Mouse (Mus musculus): ENCODE measurements around the gene Stab2. TPM values are rescaled to one million over a fixed set of nuclear protein-coding genes. Genes with fewer than 3 reads are reported as not detected.
A peak's percentile ranks its signal among the peaks of the same experiment; 100 is the strongest.

The Stab2 gene
- polyA plus RNA-seq, 1 experiment from 2014 or later = 0.26 TPM

GRCm38 (mm10) chr10:86973276-86973675 lies 34.5 kb downstream of the Stab2 start:
- H3K36me3 ChIP-seq (replicated peaks) = no peaks in the 10 kb centered on the region
- H3K4me1 ChIP-seq = peaks cover 6% of the 10 kb centered on the region; the same call in 1 of the 2 replicates
- no peak for ATAC-seq (replicated peaks)
- no peak overlapping the region for H3K27ac ChIP-seq
- WGBS = 83% methylated on average over 5 of the region's 5 CpGs
- H3K9me3 ChIP-seq = no peaks in the 10 kb centered on the region
- H3K27me3 ChIP-seq (replicated peaks) = no peaks in the 10 kb centered on the region
- H3K9ac ChIP-seq = no peak overlapping the region
- H3K4me3 ChIP-seq = no peak overlapping the region
- H3K4me2 ChIP-seq = no peak overlapping the region

DNA sequence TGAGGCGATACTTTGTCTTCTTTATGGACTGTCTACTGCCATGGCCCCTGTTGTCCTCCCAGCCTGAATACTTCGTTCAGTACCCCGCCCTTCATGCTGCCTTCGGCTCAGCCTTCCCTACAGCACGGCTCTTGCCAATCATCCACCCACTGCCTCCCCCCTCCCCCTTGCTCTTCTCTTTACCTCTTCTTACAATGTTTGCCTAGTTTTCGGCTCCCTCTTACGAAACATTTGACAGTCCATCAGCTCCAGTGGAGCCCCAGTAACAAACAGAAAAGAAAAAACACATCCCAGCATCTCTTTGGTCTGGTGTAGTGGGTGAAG lies 35.4 kb downstream of the Stab2 start:
- H3K36me3 ChIP-seq (replicated peaks) = no peaks in the 10 kb centered on the region
- peaks cover 6% of the 10 kb centered on the region; the same call in 1 of the 2 replicates for H3K4me1 ChIP-seq
- WGBS = 27% methylated on average over 7 of the region's 7 CpGs
- ATAC-seq (replicated peaks) = peak; percentile 74
- H3K9ac ChIP-seq = no peak overlapping the region
- no peaks in the 10 kb centered on the region for H3K9me3 ChIP-seq
- peak overlapping the region; percentile 51 for H3K4me2 ChIP-seq
- H3K4me3 ChIP-seq = peak overlapping the region; percentile 22
- no peak overlapping the region for H3K27ac ChIP-seq
- H3K27me3 ChIP-seq (replicated peaks) = no peaks in the 10 kb centered on the region

DNA sequence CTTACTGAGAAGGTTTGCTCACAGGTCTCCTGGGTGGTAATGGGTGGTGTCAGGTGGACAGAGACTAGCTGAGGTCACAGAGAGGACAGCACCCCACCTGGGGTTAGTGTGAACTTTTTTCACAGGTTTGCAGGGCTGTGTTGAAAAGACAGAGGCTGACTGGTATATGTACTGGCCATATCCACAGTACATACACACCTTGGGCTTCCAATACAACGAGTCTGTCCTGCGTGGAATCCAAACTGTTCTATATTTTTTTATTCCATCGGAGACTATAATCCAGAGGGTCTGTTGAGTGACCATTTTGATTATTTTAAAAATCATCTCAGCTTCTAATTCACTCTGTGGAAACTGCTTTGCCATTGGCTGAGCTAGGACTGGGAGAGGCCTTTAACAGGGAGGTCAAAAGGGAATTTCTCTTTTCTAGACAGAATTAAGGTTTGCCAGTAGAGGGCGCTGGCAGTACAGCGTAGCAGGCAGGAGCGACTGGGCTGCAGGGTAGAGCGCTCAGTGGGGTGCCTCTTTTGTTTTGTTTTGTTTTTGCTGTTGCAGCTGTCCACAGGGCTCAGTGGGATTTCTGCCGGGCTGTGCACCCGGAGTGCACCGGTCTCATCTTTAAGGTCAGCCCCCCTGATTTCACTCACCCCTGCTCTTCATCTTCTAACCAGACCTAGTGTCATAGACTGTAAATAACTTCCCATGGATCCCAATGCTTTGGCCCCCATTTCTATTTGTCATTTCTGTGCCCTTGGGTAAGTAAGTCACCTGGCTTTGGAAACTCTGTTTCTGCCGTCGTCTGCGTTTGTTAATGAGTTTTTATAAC lies 35.9 kb downstream of the Stab2 start:
- Histone ChIP-seq H3K27ac (no peak overlapping the region), H3K27me3 (replicated peaks) (no peaks in the 10 kb centered on the region), H3K4me1 (peaks cover 6% of the 10 kb centered on the region; the same call in 1 of the 2 replicates), H3K36me3 (replicated peaks) (no peaks in the 10 kb centered on the region), H3K9ac (no peak overlapping the region), H3K4me2 (peak overlapping the region; percentile 51), H3K4me3 (peak overlapping the region; percentile 22), H3K9me3 (no peaks in the 10 kb centered on the region)
- peak; percentile 73 for ATAC-seq (replicated peaks)
- WGBS = 24% methylated on average over 13 of the region's 13 CpGs

DNA sequence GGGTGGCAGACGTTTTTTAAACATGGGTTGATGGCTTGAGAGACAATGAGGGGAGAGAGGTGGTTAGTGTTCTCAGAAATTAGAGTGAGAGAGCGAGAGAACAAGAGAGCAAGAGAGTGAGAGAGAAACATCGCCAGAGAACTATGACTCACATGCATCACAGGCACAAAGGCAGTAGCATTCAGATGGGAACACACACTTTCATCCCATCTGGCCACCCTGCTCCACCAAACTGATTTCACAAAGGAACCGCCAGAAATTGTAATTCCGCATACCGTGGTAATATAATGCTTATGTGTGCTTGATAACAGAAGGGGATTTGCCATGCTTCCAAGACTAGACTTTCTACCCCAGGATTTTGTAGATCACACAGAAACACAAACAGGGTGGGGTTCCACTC lies 38.5 kb downstream of the Stab2 start:
- no peak for ATAC-seq (replicated peaks)
- Histone ChIP-seq H3K9me3 (no peaks in the 10 kb centered on the region), H3K4me1 (peaks cover 6% of the 10 kb centered on the region; the same call in 1 of the 2 replicates), H3K36me3 (replicated peaks) (no peaks in the 10 kb centered on the region), H3K9ac (no peak overlapping the region), H3K4me3 (no peak overlapping the region), H3K27ac (no peak overlapping the region), H3K27me3 (replicated peaks) (no peaks in the 10 kb centered on the region), H3K4me2 (no peak overlapping the region)
- 79% methylated on average over 6 of the region's 6 CpGs for WGBS

GRCm38 (mm10) chr10:86961542-86962466 lies 46.0 kb downstream of the Stab2 start:
- Histone ChIP-seq H3K27ac (no peak overlapping the region), H3K9ac (no peak overlapping the region), H3K4me1 (no peaks in the 10 kb centered on the region), H3K9me3 (no peaks in the 10 kb centered on the region), H3K36me3 (replicated peaks) (no peaks in the 10 kb centered on the region), H3K4me2 (no peak overlapping the region), H3K4me3 (no peak overlapping the region), H3K27me3 (replicated peaks) (no peaks in the 10 kb centered on the region)
- WGBS = 68% methylated on average over 11 of the region's 11 CpGs
- ATAC-seq (replicated peaks) = no peak

DNA sequence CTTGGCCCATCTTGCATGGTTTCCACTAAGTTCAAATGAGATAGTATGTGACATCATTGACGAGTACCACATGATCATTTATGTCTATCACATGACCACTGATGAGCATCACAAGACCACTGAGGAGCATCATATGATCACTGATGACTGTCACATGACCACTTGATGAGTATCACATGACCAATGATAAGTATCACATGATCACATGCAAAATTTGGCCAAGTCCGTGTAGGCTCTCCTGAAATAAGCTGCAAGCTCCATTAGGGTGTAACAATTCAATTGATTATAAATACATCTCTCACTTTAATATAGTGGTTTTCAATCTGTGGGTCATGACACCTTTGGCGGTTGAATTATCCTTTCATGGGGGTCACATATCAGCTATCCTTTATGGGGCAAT lies 52.5 kb downstream of the Stab2 start:
- 96% methylated on average over 3 of the region's 3 CpGs for WGBS
- ATAC-seq (replicated peaks) = no peak
- Histone ChIP-seq H3K9ac (no peak overlapping the region), H3K9me3 (no peaks in the 10 kb centered on the region), H3K4me3 (no peak overlapping the region), H3K4me2 (no peak overlapping the region), H3K27ac (no peak overlapping the region), H3K4me1 (no peaks in the 10 kb centered on the region), H3K27me3 (replicated peaks) (no peaks in the 10 kb centered on the region), H3K36me3 (replicated peaks) (no peaks in the 10 kb centered on the region)

DNA sequence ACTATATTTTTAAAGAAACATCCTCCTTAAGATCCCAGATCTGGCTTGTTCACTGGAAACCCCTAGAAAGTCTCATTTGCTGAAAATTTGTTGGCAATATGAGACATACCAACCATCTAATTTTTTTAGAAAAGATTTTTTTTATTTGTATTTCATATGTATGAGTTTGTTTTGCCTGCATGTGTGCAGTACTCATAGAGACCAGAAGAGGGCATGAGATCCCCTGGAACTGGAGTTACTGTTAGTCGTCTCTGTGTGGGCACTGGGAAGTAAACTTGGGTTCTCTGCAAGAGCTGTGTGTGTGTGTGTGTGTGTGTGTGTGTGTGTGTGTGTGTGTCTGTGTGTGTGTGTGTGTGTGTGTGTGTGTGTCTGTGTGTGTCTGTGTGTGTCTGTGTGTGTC lies 55.1 kb downstream of the Stab2 start:
- Histone ChIP-seq H3K36me3 (replicated peaks) (no peaks in the 10 kb centered on the region), H3K27me3 (replicated peaks) (no peaks in the 10 kb centered on the region), H3K9ac (no peak overlapping the region), H3K4me1 (no peaks in the 10 kb centered on the region), H3K9me3 (no peaks in the 10 kb centered on the region), H3K4me2 (no peak overlapping the region), H3K4me3 (no peak overlapping the region), H3K27ac (no peak overlapping the region)
- WGBS = 72% methylated on average over 1 of the region's 1 CpGs
- no peak for ATAC-seq (replicated peaks)

DNA sequence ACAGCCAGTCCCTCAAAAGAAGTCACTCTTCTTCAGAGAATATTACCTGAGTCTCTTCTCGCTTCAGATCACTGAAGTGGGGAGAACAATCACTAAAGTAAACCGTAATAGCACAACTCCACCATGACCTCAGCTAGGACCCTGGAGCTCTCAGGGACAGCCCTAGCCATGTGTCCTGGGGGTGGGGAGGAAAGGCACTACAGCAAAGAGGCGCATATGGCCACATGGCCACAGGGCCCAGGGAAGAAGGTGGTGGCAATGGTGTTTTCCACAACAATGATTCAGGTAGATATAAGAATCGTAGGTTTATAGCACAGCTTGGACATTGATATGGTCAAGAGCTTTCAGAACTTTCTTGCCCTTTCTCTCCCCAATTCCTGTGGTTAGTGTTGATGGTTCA lies 57.0 kb downstream of the Stab2 start:
- Histone ChIP-seq H3K27me3 (replicated peaks) (no peaks in the 10 kb centered on the region), H3K4me1 (no peaks in the 10 kb centered on the region), H3K4me2 (no peak overlapping the region), H3K27ac (no peak overlapping the region), H3K9ac (no peak overlapping the region), H3K36me3 (replicated peaks) (no peaks in the 10 kb centered on the region), H3K4me3 (no peak overlapping the region), H3K9me3 (no peaks in the 10 kb centered on the region)
- ATAC-seq (replicated peaks) = no peak
- WGBS = 93% methylated on average over 4 of the region's 4 CpGs

DNA sequence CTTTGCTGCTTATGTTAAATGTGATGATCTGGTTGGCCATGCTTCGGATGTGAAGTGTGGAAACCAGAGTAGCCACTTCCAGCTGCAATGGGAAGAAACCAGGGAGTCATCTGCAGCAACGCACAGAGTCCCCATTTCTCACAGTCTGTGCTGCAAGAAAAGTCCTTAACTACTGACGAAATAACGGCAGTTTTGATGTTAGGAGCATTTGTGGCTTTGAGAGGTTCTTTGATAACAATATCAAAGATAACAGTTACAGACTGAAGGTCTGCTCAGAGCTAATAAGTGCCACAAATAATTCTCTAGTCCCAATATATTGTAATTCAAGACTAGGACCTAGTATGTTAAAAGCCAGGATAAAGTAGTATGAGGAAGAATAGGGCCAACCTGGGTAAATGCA lies 57.9 kb downstream of the Stab2 start:
- Histone ChIP-seq H3K27ac (no peak overlapping the region), H3K27me3 (replicated peaks) (no peaks in the 10 kb centered on the region), H3K4me3 (no peak overlapping the region), H3K9ac (no peak overlapping the region), H3K4me2 (no peak overlapping the region), H3K36me3 (replicated peaks) (no peaks in the 10 kb centered on the region), H3K4me1 (no peaks in the 10 kb centered on the region), H3K9me3 (no peaks in the 10 kb centered on the region)
- no peak for ATAC-seq (replicated peaks)
- 89% methylated on average over 4 of the region's 4 CpGs for WGBS

DNA sequence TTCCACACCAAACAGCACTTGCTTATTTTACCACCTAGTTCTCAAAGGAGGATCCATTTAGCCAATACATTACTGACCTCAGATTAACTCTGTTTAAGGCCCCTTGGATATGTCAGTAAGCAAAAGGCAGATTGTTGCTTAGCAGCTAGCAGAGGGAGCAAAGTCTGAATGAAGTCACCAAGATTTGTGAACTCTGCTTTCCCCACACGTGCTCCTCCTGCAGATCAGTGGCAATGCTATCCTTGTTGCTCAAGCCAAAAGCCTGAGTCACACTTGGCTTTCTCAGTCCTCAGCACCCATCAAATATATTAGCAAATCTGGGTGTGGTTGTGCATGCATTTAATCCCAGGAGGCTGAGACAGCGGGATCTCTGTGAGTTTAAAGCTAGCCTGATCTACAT lies 60.3 kb downstream of the Stab2 start:
- Histone ChIP-seq H3K4me1 (no peaks in the 10 kb centered on the region), H3K4me3 (no peak overlapping the region), H3K36me3 (replicated peaks) (no peaks in the 10 kb centered on the region), H3K27ac (no peak overlapping the region), H3K4me2 (no peak overlapping the region), H3K9ac (no peak overlapping the region), H3K27me3 (replicated peaks) (no peaks in the 10 kb centered on the region), H3K9me3 (no peaks in the 10 kb centered on the region)
- no peak for ATAC-seq (replicated peaks)
- 66% methylated on average over 2 of the region's 2 CpGs for WGBS

DNA sequence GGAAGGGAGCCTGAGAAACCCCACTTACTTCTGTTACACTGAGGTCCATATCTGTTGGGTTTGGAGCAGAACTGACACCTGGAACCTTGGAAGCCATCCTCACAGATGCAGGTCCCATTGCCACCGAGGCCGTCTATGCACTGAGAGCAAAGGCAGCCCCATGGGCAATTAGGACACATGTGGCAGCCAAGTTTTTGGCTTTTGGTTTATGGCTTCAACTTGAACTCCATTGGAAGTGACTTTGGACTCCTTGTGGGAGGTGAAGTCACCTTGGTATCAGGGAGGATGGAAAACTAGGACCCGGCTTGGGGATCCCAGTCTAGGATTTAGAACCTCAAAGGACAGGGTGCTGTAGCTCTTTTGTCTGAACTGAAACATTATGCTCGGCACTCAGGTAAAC lies 67.2 kb downstream of the Stab2 start:
- H3K36me3 ChIP-seq (replicated peaks) = no peaks in the 10 kb centered on the region
- no peak for ATAC-seq (replicated peaks)
- no peak overlapping the region for H3K27ac ChIP-seq

DNA sequence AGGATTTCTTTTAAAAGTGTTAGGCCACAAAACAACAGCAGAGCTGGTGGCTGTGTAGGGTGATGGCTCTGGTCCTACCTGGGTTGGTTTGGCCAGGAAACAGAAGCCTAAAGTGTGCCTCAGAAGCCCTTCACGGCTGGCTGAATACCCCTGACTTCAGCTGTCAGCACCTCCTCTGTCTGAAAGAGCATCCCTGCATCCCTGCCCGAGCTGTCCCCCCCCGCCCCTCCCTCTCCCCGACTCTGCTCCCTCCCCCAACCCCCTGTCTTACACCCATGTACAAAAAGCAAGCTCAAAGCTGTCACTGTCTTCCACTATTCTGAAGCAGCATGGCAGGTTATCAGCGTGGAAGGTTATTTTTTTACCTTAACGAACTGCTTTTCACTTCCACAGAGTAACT lies 73.4 kb downstream of the Stab2 start:
- H3K27me3 ChIP-seq (replicated peaks) = no peaks in the 10 kb centered on the region
- H3K4me1 ChIP-seq = 0 out of 2 replicates have a peak, but pooled peaks cover 6% of the 10 kb centered on the region
- no peak overlapping the region for H3K27ac ChIP-seq
- no peak overlapping the region for H3K4me3 ChIP-seq
- H3K9ac ChIP-seq = no peak overlapping the region
- no peaks in the 10 kb centered on the region for H3K9me3 ChIP-seq
- no peak overlapping the region for H3K4me2 ChIP-seq
- no peaks in the 10 kb centered on the region for H3K36me3 ChIP-seq (replicated peaks)
- 28% methylated on average over 6 of the region's 6 CpGs for WGBS
- peak; percentile 63 for ATAC-seq (replicated peaks)

More for the DNA sequence above, 67.2 kb downstream of the Stab2 start:
- H3K9me3 ChIP-seq = no peaks in the 10 kb centered on the region
- H3K4me1 ChIP-seq = no peaks in the 10 kb centered on the region
- no peak overlapping the region for H3K4me3 ChIP-seq
- 98% methylated on average over 4 of the region's 4 CpGs for WGBS
- H3K9ac ChIP-seq = no peak overlapping the region
- H3K4me2 ChIP-seq = no peak overlapping the region
- no peaks in the 10 kb centered on the region for H3K27me3 ChIP-seq (replicated peaks)
